Mouse (Mus musculus) erythroblast, adult 5-6 weeks (primary cell): ENCODE data around the gene Rnaseh2a. TPM values are rescaled to one million over a fixed set of nuclear protein-coding genes. Genes with fewer than 3 reads are reported as not detected.

Experiments
- ATAC-seq: replicated peaks from 2 replicates; pipeline ENCODE4 v1.8.0; 2016; ENCODE audit warnings: moderate number of reproducible peaks, mild to moderate bottlenecking, moderate TSS enrichment, inconsistent platforms; ENCODE audit not compliant: poor library complexity, low FRiP score, severe bottlenecking
- total RNA-seq, 2 experiments: library from RNA; stranded (forward) in 1 of 2; stranded (reverse) in 1 of 2; fragments of 150-400 nt in 1 of 2; fragments of 200-764, 138-1000 nt in 1 of 2; gene quantifications; 2 replicates each; pipeline versions ENCODE4 v1.2.3 to v1.2.4; 2015 to 2017; ENCODE audit warnings: low replicate concordance in 2 of 2

Rnaseh2a gene
- total RNA-seq, 2 experiments from 2014 or later: 37.9 to 67.2 TPM

DNA sequence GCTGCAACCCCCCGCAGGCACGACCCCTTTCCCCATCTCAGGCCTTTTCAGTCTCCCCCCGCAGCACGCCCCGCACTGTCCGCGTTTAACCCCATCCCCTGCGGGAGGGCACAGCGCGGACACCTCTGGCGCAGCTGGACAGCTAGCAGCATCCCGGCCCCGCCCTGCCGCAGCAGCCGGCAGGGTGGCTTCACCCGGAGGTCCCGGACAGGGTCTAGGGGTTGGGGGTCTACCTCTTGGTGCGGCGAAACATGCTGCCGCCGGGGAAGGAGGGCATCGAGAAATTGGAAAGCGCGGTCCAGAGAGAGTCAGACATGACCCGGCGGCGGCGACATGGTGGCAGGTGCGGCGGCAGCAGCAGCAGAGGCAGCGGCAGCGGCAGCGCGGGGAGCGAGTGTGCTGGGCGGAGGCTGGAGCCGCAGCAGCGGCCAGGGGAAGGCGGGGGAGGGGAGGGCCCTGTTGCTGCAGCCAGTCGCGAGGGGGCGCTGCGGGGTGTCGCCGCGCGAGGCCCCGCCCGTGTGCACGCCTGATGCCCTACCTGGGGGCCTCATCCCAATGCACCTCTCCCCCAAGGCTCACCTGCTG, 32.5 kb downstream of the Rnaseh2a start, which contains the start of gene Mast1:
Gene Mast1 (minus strand): TSS at position 398 of the 585 bp plus-strand sequence.
- peak; percentile 71 for ATAC-seq

GRCm38 (mm10) chr8:84936041-84936961, 33.3 kb downstream of the Rnaseh2a start:
- ATAC-seq: no peak

GRCm38 (mm10) chr8:84935489-84935888, 34.1 kb downstream of the Rnaseh2a start:
- ATAC-seq: no peak

GRCm38 (mm10) chr8:84934860-84935259, 34.7 kb downstream of the Rnaseh2a start:
- ATAC-seq: no peak

- ATAC-seq: no peak
Observed at GRCm38 (mm10) chr8:84933767-84934559, 35.6 kb downstream of the Rnaseh2a start.

DNA sequence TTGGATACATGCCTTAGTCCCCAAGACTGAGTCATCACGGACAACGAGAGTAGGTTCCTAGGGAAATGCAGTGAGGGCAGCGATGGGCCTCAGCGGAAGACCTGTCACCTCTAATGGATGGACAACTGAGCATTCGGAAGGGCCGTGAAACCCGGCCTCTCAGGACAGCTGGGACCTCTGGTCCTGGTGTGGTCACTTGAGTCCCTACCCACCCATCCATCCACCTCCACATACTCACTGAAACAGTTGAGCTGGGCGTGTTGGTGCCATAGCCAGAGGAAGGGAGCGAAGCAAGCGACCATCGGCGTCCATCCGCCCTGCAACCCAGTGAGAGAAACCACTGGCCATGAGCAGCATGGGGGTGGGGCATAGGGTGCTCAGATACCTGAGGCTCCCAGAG, 39.0 kb downstream of the Rnaseh2a start:
- no peak for ATAC-seq

GRCm38 (mm10) chr8:84928456-84929306, 40.9 kb downstream of the Rnaseh2a start:
- ATAC-seq: peak; percentile 78

DNA sequence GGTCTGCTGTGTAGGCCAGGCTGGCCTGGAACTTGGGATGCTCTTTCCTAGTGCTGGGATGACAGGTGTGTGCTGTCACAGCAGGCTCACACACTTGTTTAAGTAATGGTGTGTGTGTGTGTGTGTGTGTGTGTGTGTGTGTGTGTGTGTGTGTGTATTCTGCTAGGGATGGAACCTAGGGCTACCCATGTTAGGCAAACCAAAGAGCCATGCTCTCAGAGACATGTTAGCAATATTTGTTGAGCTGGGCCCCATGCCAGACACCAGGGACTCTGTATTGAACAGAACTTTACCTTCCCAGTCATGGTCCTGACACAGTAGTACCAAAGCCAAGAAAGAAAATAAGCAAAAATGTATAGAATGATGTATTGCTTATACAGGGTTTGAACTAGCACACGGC, 42.1 kb downstream of the Rnaseh2a start:
- ATAC-seq: no peak

DNA sequence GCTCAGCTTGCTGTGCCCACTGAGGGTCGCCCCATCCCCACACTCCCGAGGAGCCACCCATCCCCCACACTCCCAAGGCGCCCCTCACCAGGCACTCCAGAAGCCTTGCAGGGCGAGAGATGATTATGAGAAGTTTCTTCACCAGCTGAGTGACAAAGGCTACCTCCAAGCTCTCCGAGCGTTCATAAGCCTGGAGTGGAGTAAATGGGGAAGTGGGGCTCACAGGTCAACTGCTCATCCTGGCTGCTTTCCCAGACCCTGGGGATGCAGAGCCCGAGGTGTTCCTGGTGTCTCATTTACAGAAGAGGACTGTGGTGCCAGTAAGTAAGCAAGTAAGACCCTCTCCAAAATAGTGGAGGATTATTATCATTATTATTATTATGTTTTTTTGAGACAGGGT, 44.0 kb downstream of the Rnaseh2a start:
- no peak for ATAC-seq

DNA sequence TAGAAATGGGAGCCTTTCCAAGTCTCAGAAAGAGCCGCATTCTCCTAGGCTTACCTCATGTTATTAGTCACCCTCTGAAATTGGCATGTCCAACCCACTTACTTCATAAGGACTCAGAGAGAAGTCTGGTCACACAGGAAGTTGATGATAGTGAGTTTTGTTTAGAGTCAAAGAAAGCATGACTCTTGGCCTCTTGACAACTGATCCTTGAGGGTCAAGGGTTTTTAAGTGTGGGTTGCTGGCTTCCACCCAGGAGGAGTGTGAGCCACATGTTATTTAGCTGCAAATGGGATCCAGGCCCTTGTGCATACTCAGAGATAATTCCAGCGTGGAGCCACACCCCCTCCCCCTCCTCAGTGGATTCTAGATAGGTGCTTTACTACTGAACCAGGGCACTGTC, 48.0 kb downstream of the Rnaseh2a start:
- no peak for ATAC-seq

GRCm38 (mm10) chr8:84918646-84919045, 50.9 kb downstream of the Rnaseh2a start:
- no peak for ATAC-seq

- no peak for ATAC-seq
Observed at GRCm38 (mm10) chr8:84917781-84918180, 51.8 kb downstream of the Rnaseh2a start.

GRCm38 (mm10) chr8:84915269-84915668, 54.3 kb downstream of the Rnaseh2a start:
- no peak for ATAC-seq

- ATAC-seq: peak; percentile 31
Observed at GRCm38 (mm10) chr8:84913960-84914359, 55.6 kb downstream of the Rnaseh2a start.

DNA sequence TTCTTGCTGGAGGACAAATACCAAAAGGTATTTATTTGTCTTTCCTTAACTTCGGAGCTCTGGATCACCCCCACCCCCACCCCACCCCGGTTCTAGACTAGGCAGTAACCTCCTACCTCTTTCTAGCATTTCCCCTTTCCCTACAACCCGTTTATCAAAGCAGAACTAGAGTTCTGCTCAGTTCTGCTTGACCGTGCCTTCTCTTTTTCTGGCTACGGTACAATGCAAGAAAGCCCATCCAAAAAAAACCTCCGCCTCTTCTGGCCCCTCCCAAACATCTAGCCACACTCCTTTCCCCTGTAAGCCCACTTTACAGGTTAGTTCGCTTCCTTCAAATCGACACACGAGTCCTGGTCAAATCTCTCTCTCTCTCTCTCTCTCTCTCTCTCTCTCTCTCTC, 56.1 kb downstream of the Rnaseh2a start:
- ATAC-seq: no peak

- peak; percentile 61 for ATAC-seq
Observed at GRCm38 (mm10) chr8:84912895-84913501, 56.6 kb downstream of the Rnaseh2a start.

DNA sequence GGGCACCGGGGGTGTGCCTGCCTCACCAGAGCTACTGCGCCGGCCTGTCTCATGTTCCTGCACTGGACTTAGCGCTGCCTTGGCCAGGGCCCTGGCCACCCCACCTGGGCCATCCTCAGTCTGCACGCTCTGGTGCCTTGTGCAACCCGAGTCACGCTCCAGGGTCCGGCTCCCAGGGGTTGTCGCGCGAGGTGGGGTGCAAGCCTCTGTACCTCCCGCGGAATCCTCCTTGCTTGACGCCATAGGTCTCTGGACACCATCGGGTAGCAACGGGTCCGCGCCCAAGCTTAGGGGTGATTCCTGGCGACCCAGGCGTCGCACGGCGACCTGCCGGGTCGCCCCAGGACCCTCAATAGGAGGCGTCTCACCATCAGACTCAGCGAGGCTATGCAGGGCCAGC, 57.2 kb downstream of the Rnaseh2a start:
- no peak for ATAC-seq

- ATAC-seq: no peak
Observed at GRCm38 (mm10) chr8:84911854-84912253, 57.7 kb downstream of the Rnaseh2a start.

DNA sequence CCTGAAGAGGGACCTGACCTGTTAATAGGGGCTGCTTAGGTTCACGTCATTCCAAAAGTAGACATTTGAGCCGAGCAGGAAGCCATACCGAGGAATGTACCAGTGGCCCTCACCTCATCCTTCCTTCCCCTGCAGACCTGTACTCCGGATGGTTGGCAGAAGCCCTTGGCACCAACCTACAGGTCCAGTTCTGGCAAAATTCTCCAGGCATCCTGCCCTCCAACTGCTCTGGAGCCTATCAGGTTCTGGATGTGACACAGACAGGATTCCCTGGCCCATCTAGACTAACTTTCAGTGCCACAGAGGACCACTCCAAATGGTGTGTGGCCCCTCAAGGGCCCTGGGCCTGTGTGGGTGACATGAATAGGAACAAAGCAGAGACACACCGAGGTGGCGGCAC, 59.0 kb downstream of the Rnaseh2a start:
- no peak for ATAC-seq
